Mouse (Mus musculus): Measurements from ENCODE around the gene Rapgefl1.

DNA sequence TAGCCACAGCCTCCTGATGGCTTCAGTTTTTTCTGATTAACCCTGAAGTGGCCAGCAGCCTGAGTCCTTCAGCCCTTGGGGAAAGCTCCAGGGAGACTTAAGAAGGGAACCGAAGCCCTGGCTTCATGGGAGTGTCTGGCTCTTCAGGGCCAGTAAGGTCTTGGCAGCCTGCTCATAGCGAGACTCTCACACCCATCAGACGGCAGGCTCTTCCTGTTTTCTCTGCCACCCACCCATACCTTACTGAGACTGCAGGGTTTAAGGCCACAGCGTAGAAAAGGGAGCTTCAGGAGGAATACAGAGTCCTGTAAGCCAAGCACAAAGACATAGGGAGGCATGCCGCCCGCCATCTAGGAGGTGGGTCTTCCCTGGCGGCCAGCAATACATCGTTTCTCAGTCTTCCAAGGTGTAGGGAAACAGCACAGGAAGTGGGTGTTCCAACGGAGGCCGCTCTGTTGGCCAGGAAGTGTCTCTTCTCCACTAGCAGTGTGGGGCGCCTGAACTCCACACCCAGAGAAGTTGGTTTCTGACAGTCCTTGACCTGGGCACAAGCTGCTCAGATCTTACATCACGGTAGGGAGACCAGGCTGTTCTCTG, 64.0 kb downstream of the Rapgefl1 start:
- TF ChIP-seq CTCF (IDR thresholded peaks at IDR 0.05; ENCODE audit: insufficient read depth, low read depth, low read length) = no peak
- TF ChIP-seq POLR2A (IDR thresholded peaks at IDR 0.05; ENCODE audit: insufficient read depth, low read depth, low read length) = no peak

All from olfactory bulb, adult 2 months (tissue).